Mouse (Mus musculus): ENCODE results near the gene Rxrg.
A peak's percentile ranks its signal among the peaks of the same experiment; 100 is the strongest.

Rxrg gene

GRCm38 (mm10) chr1:167644866-167645537, 46.8 kb downstream of the Rxrg start:
- DNase-seq (ENCODE audit: low spot score in 2 of 2), result peak; percentile 91 to 94

GRCm38 (mm10) chr1:167648670-167649069, 50.5 kb downstream of the Rxrg start:
- DNase-seq (ENCODE audit: low spot score in 2 of 2), result no peak

GRCm38 (mm10) chr1:167649122-167649633, 51.0 kb downstream of the Rxrg start:
- no peak for DNase-seq (ENCODE audit: low spot score in 2 of 2)

GRCm38 (mm10) chr1:167652336-167652735, 54.2 kb downstream of the Rxrg start:
- no peak for DNase-seq (ENCODE audit: low spot score in 2 of 2)

GRCm38 (mm10) chr1:167659065-167659464, 60.9 kb downstream of the Rxrg start:
- no peak for DNase-seq (ENCODE audit: low spot score in 2 of 2)

- peak; percentile 23 to 48 for DNase-seq (ENCODE audit: low spot score in 2 of 2)
Observed at GRCm38 (mm10) chr1:167660521-167661101, 62.4 kb downstream of the Rxrg start.

GRCm38 (mm10) chr1:167661123-167661522, 62.9 kb downstream of the Rxrg start:
- no peak for DNase-seq (ENCODE audit: low spot score in 2 of 2)

- no peak for DNase-seq (ENCODE audit: low spot score in 2 of 2)
Observed at GRCm38 (mm10) chr1:167663136-167663535, 65.0 kb downstream of the Rxrg start.

- DNase-seq (ENCODE audit: low spot score in 2 of 2), result peak; percentile 75 to 78
Observed at GRCm38 (mm10) chr1:167669796-167670195, 71.6 kb downstream of the Rxrg start.

- no peak for DNase-seq (ENCODE audit: low spot score in 2 of 2)
Observed at GRCm38 (mm10) chr1:167672433-167672987, 74.3 kb downstream of the Rxrg start.

- no peak for DNase-seq (ENCODE audit: low spot score in 2 of 2)
Observed at GRCm38 (mm10) chr1:167679061-167679460, 80.9 kb downstream of the Rxrg start.

GRCm38 (mm10) chr1:167688001-167688346, 89.8 kb downstream of the Rxrg start:
- DNase-seq (ENCODE audit: low spot score in 2 of 2), result no peak

- DNase-seq (ENCODE audit: low spot score in 2 of 2), result no peak
Observed at GRCm38 (mm10) chr1:167688347-167689231, 90.4 kb downstream of the Rxrg start.

GRCm38 (mm10) chr1:167689232-167689261, 90.9 kb downstream of the Rxrg start, which contains the start of gene Lmx1a:
Gene Lmx1a, plus strand, starts transcription at chr1:167689237.
- no peak for DNase-seq (ENCODE audit: low spot score in 2 of 2)

Measured in right cerebral cortex, adult 2 months (tissue).